ENCODE assay signal across 9 mouse cellular contexts in the genomic region with DNA sequence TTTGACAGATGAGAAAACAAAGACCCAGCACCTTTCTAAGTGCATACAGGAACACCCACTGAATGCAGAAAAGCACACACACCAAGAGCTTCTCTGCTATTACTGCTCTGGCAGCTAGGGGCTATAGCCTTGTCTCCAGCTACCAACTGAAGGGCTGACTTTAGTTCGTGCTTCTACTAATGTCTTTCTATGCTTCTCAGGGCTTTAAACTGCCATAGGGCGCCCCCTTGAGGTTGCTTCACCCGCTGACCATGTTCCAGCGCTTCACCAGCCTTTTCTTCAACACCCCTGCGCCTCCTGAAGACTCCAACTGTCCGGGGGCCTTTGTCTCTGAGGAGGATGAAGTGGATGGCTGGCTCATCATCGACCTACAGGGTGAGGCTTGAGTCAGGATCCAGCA. TPM values are rescaled to one million over a fixed set of nuclear protein-coding genes. Genes with fewer than 3 reads are reported as not detected.
DNase-seq lines count a peak whose midpoint lies in the region; ATAC-seq and TF ChIP-seq lines count a peak whose summit lies in the region.
"Had no signal": no experiment of that assay in that cellular context is flagged by ENCODE, and none has a peak within 500 bp of the region (broad histone marks: within the 10 kb centered on the region; RNA-seq: fewer than 3 reads in every experiment).

No protein-coding gene starts in this region.

- peaks cover 38% of the 10 kb centered on the region for H3K27me3 ChIP-seq in forebrain, embryonic 10.5 days (ENCODE audit: poor library complexity, severe bottlenecking)
- H3K27me3 ChIP-seq in forebrain, embryonic 15.5 days: no peaks in the 10 kb centered on the region
- no peaks in the 10 kb centered on the region for H3K27me3 ChIP-seq in forebrain, postnatal 0 days (ENCODE audit: insufficient read depth, low read length)
- H3K27me3 ChIP-seq in hindbrain, embryonic 15.5 days: no peaks in the 10 kb centered on the region
- H3K27me3 ChIP-seq in midbrain, postnatal 0 days (ENCODE audit: insufficient read depth, low read length): no peaks in the 10 kb centered on the region
- H3K27me3 ChIP-seq: Patski had no signal

- no peak overlapping the region for H3K27ac ChIP-seq in forebrain, embryonic 10.5 days
- no peak overlapping the region for H3K27ac ChIP-seq in forebrain, embryonic 15.5 days (replicated peaks)
- no peak overlapping the region for H3K27ac ChIP-seq in forebrain, postnatal 0 days (ENCODE audit: low read depth, low read length)
- 0 out of 2 replicates have a peak overlapping the region, but pooled peaks have one; percentile 30 for H3K27ac ChIP-seq in hindbrain, embryonic 15.5 days (replicated peaks)
- no peak overlapping the region for H3K27ac ChIP-seq in midbrain, postnatal 0 days (ENCODE audit: low read depth, low read length)

- no peak overlapping the region for H3K4me3 ChIP-seq in forebrain, embryonic 10.5 days
- no peak overlapping the region for H3K4me3 ChIP-seq in forebrain, embryonic 15.5 days
- no peak overlapping the region for H3K4me3 ChIP-seq in forebrain, postnatal 0 days (ENCODE audit: low read depth, low read length)
- no peak overlapping the region for H3K4me3 ChIP-seq in hindbrain, embryonic 15.5 days
- H3K4me3 ChIP-seq in midbrain, postnatal 0 days (ENCODE audit: low read depth, low read length): no peak overlapping the region

- WGBS in forebrain, embryonic 10.5 days: 26% methylated on average over 7 of the region's 7 CpGs
- WGBS in forebrain, embryonic 15.5 days: 26% methylated on average over 7 of the region's 7 CpGs
- 23% methylated on average over 7 of the region's 7 CpGs for WGBS in forebrain, postnatal 0 days
- WGBS in hindbrain, embryonic 15.5 days: 15% methylated on average over 7 of the region's 7 CpGs
- 16% methylated on average over 7 of the region's 7 CpGs for WGBS in midbrain, postnatal 0 days

- peaks cover 52% of the 10 kb centered on the region for H3K36me3 ChIP-seq in forebrain, embryonic 10.5 days (replicated peaks)
- H3K36me3 ChIP-seq in forebrain, embryonic 15.5 days: peaks cover 40% of the 10 kb centered on the region
- peaks cover 40% of the 10 kb centered on the region for H3K36me3 ChIP-seq in forebrain, postnatal 0 days (ENCODE audit: insufficient read depth)
- H3K36me3 ChIP-seq in hindbrain, embryonic 15.5 days: peaks cover 31% of the 10 kb centered on the region
- H3K36me3 ChIP-seq in midbrain, postnatal 0 days (ENCODE audit: insufficient read depth, low read length): peaks cover 42% of the 10 kb centered on the region; the same call in 1 of the 2 replicates

- H3K4me2 ChIP-seq in forebrain, embryonic 15.5 days (replicated peaks): no peak overlapping the region
- H3K4me2 ChIP-seq in forebrain, postnatal 0 days (ENCODE audit: low read depth): 0 out of 2 replicates have a peak overlapping the region, but pooled peaks have one; percentile 17
- peak overlapping the region; percentile 64 for H3K4me2 ChIP-seq in hindbrain, embryonic 15.5 days
- H3K4me2 ChIP-seq in midbrain, postnatal 0 days (ENCODE audit: low read depth, low read length, poor library complexity, severe bottlenecking): no peak overlapping the region

- no peak for ATAC-seq in forebrain, embryonic 15.5 days (replicated peaks)
- ATAC-seq in forebrain, postnatal 0 days: peak; percentile 53
- ATAC-seq in hindbrain, embryonic 15.5 days (ENCODE audit: low FRiP score, low read depth): no peak
- ATAC-seq in midbrain, postnatal 0 days (ENCODE audit: low FRiP score): no peak
- ATAC-seq: Patski had no signal

- H3K9me3 ChIP-seq in forebrain, embryonic 10.5 days: no peaks in the 10 kb centered on the region
- H3K9me3 ChIP-seq in forebrain, embryonic 15.5 days: no peaks in the 10 kb centered on the region
- no peaks in the 10 kb centered on the region for H3K9me3 ChIP-seq in forebrain, postnatal 0 days (ENCODE audit: low read length)
- H3K9me3 ChIP-seq in hindbrain, embryonic 15.5 days: no peaks in the 10 kb centered on the region
- no peaks in the 10 kb centered on the region for H3K9me3 ChIP-seq in midbrain, postnatal 0 days (ENCODE audit: low read length)

- peaks cover 52% of the 10 kb centered on the region for H3K4me1 ChIP-seq in forebrain, embryonic 10.5 days
- H3K4me1 ChIP-seq in forebrain, embryonic 15.5 days: peaks cover 55% of the 10 kb centered on the region
- peaks cover 21% of the 10 kb centered on the region for H3K4me1 ChIP-seq in forebrain, postnatal 0 days (ENCODE audit: insufficient read depth)
- peaks cover 56% of the 10 kb centered on the region for H3K4me1 ChIP-seq in hindbrain, embryonic 15.5 days (replicated peaks)
- H3K4me1 ChIP-seq in midbrain, postnatal 0 days (ENCODE audit: insufficient read depth, low read length): peaks cover 15% of the 10 kb centered on the region

- no peak overlapping the region for H3K9ac ChIP-seq in forebrain, embryonic 15.5 days (replicated peaks)
- H3K9ac ChIP-seq in forebrain, postnatal 0 days: no peak overlapping the region
- H3K9ac ChIP-seq in hindbrain, embryonic 15.5 days: peak overlapping the region; percentile 5; the same call in 1 of the 2 replicates
- H3K9ac ChIP-seq in midbrain, postnatal 0 days (replicated peaks; ENCODE audit: low read length, poor library complexity, severe bottlenecking): no peak overlapping the region; the same call in 1 of the 2 replicates

- DNase-seq in forebrain, embryonic 10.5 days (ENCODE audit: extremely low spot score, low spot score): peak; percentile 72
- DNase-seq in c-Kit-positive CD71-negative TER-119-negative erythroid progenitor cells, embryonic 14.5 days (ENCODE audit: low read depth): peak; percentile 80
- DNase-seq in forebrain, postnatal 0 days: peak; percentile 83
- DNase-seq in left cerebral cortex, postnatal 25 days (ENCODE audit: low spot score in 2 of 2): peak; percentile 78 to 89
- peak; percentile 91 for DNase-seq in midbrain, postnatal 0 days (ENCODE audit: low spot score)
- peak; percentile 63 to 77 for DNase-seq in spleen, postnatal 14 days (ENCODE audit: low spot score in 2 of 2)

- intact Hi-C loops in left cerebral cortex, postnatal 25 days (cut with DNase I): no loop called here

- peak; percentile 83 for TF ChIP-seq CTCF in forebrain, postnatal 0 days (IDR thresholded peaks at IDR 0.05; ENCODE audit: low read depth)
- peak; percentile 88 for TF ChIP-seq CTCF in midbrain, postnatal 0 days (IDR thresholded peaks at IDR 0.05)

RNA-seq across cellular contexts. Expression of gene Trp53inp2, which starts 4.2 kb away (rescaled TPM):
- polyA plus RNA-seq in forebrain, embryonic 10.5 days (2016; fragmentation: Nextera tagmentation; extraction: Ambion mirVana): 28.9 and 33.7 TPM in 2 replicates
- 73.2 and 87.6 TPM in 2 replicates for polyA plus RNA-seq in forebrain, embryonic 15.5 days (2015; fragmentation: Nextera tagmentation; extraction: Ambion mirVana)
- total RNA-seq in forebrain, postnatal 0 days (2014; rRNA removed): 76.0 and 100.0 TPM in 2 replicates
- polyA plus RNA-seq in forebrain, postnatal 0 days (2015; fragmentation: Nextera tagmentation; extraction: Ambion mirVana): 58.6 and 60.2 TPM in 2 replicates
- polyA plus RNA-seq in hindbrain, embryonic 15.5 days (2015; fragmentation: Nextera tagmentation; extraction: Ambion mirVana): 101 and 128 TPM in 2 replicates
- 100 to 1,000 TPM; 175 to 194 TPM for total RNA-seq in left cerebral cortex, postnatal 25 days (2021)
- 116 and 121 TPM in 2 replicates for total RNA-seq in midbrain, postnatal 0 days (2014; rRNA removed)
- 58.4 and 58.6 TPM in 2 replicates for polyA plus RNA-seq in midbrain, postnatal 0 days (2015; fragmentation: Nextera tagmentation; extraction: Ambion mirVana)

RNA-seq across cellular contexts. Expression of gene Pigu, which starts 27.9 kb away (rescaled TPM):
- polyA plus RNA-seq in forebrain, embryonic 10.5 days (2016; fragmentation: Nextera tagmentation; extraction: Ambion mirVana): 52.6 and 56.5 TPM in 2 replicates
- 47.7 and 52.8 TPM in 2 replicates for polyA plus RNA-seq in forebrain, embryonic 15.5 days (2015; fragmentation: Nextera tagmentation; extraction: Ambion mirVana)
- 26.5 and 31.2 TPM in 2 replicates for total RNA-seq in forebrain, postnatal 0 days (2014; rRNA removed)
- 50.2 and 50.7 TPM in 2 replicates for polyA plus RNA-seq in forebrain, postnatal 0 days (2015; fragmentation: Nextera tagmentation; extraction: Ambion mirVana)
- polyA plus RNA-seq in hindbrain, embryonic 15.5 days (2015; fragmentation: Nextera tagmentation; extraction: Ambion mirVana): 61.9 and 62.6 TPM in 2 replicates
- 10 to 100 TPM; 29.1 to 29.5 TPM for total RNA-seq in left cerebral cortex, postnatal 25 days (2021)
- 40.4 and 44.2 TPM in 2 replicates for total RNA-seq in midbrain, postnatal 0 days (2014; rRNA removed)
- 54.7 and 59.6 TPM in 2 replicates for polyA plus RNA-seq in midbrain, postnatal 0 days (2015; fragmentation: Nextera tagmentation; extraction: Ambion mirVana)

Comparison
In these comparisons a context has a peak if more than half of its experiments do, and no peak if none do; other contexts are left out.
1. H3K4me2 ChIP-seq: peak in forebrain, postnatal 0 days (single experiment) and hindbrain, embryonic 15.5 days (single experiment); none in forebrain, embryonic 15.5 days (single experiment) and midbrain, postnatal 0 days (single experiment).
2. Peak in every context shown above with its lines, with median percentiles within 50 percentile points of each other: DNase-seq.